Mouse (Mus musculus): Measurements from ENCODE around the gene Epha1. TPM values are rescaled to one million over a fixed set of nuclear protein-coding genes. Genes with fewer than 3 reads are reported as not detected.

Epha1 gene
- polyA plus RNA-seq, 1 experiment, result 20.6 TPM

- peaks cover 6% of the 10 kb centered on the region; the same call in 1 of the 2 replicates for H3K27me3 ChIP-seq (ENCODE audit: control insufficient read depth, insufficient read depth, low read length, poor library complexity, severe bottlenecking)
- H3K4me3 ChIP-seq (ENCODE audit: low read depth, low read length), result peak overlapping the region; percentile 89
- 0 out of 2 replicates have a peak overlapping the region, but pooled peaks have one; percentile 26 for H3K9ac ChIP-seq (ENCODE audit: low read depth, poor library complexity, severe bottlenecking)
- TF ChIP-seq POLR2A (IDR thresholded peaks at IDR 0.05; ENCODE audit: insufficient read depth, low read length) (no peak), EP300 (IDR thresholded peaks at IDR 0.05; ENCODE audit: insufficient read depth, low read depth, low read length) (no peak), CTCF (IDR thresholded peaks at IDR 0.05; ENCODE audit: low read depth, low read length) (no peak)
- H3K9me3 ChIP-seq (replicated peaks; ENCODE audit: control insufficient read depth, insufficient read depth, low read length, poor library complexity, severe bottlenecking), result no peaks in the 10 kb centered on the region
- no peak overlapping the region for H3K27ac ChIP-seq (ENCODE audit: insufficient read depth, low read length)
- H3K36me3 ChIP-seq (ENCODE audit: control insufficient read depth, insufficient read depth, low read length, poor library complexity, severe bottlenecking), result no peaks in the 10 kb centered on the region
- H3K4me1 ChIP-seq (ENCODE audit: control insufficient read depth, insufficient read depth, low read length), result no peaks in the 10 kb centered on the region
Measured at GRCm38 (mm10) chr6:42323371-42324066, 49.5 kb downstream of the Epha1 start.

GRCm38 (mm10) chr6:42318293-42318692 is 54.8 kb downstream of the Epha1 start:
- no peak overlapping the region for H3K4me3 ChIP-seq (ENCODE audit: low read depth, low read length)

GRCm38 (mm10) chr6:42310427-42311053 is 62.5 kb downstream of the Epha1 start:
- peaks cover 3% of the 10 kb centered on the region; the same call in 1 of the 2 replicates for H3K36me3 ChIP-seq (ENCODE audit: control insufficient read depth, insufficient read depth, low read length, poor library complexity, severe bottlenecking)
- no peaks in the 10 kb centered on the region for H3K9me3 ChIP-seq (replicated peaks; ENCODE audit: control insufficient read depth, insufficient read depth, low read length, poor library complexity, severe bottlenecking)
- no peaks in the 10 kb centered on the region for H3K4me1 ChIP-seq (ENCODE audit: control insufficient read depth, insufficient read depth, low read length)
- H3K27ac ChIP-seq (ENCODE audit: insufficient read depth, low read length), result no peak overlapping the region
- H3K27me3 ChIP-seq (ENCODE audit: control insufficient read depth, insufficient read depth, low read length, poor library complexity, severe bottlenecking), result no peaks in the 10 kb centered on the region
- TF ChIP-seq EP300 (IDR thresholded peaks at IDR 0.05; ENCODE audit: insufficient read depth, low read depth, low read length) (no peak), POLR2A (IDR thresholded peaks at IDR 0.05; ENCODE audit: insufficient read depth, low read length) (no peak), CTCF (IDR thresholded peaks at IDR 0.05; ENCODE audit: low read depth, low read length) (no peak)
- no peak overlapping the region for H3K4me3 ChIP-seq (ENCODE audit: low read depth, low read length)
- H3K9ac ChIP-seq (ENCODE audit: low read depth, poor library complexity, severe bottlenecking), result no peak overlapping the region

More at GRCm38 (mm10) chr6:42318293-42318692, 54.8 kb downstream of the Epha1 start:
- Histone ChIP-seq H3K36me3 (ENCODE audit: control insufficient read depth, insufficient read depth, low read length, poor library complexity, severe bottlenecking) (no peaks in the 10 kb centered on the region), H3K9ac (ENCODE audit: low read depth, poor library complexity, severe bottlenecking) (no peak overlapping the region), H3K9me3 (replicated peaks; ENCODE audit: control insufficient read depth, insufficient read depth, low read length, poor library complexity, severe bottlenecking) (no peaks in the 10 kb centered on the region), H3K27me3 (ENCODE audit: control insufficient read depth, insufficient read depth, low read length, poor library complexity, severe bottlenecking) (0 out of 2 replicates have a peak, but pooled peaks cover 4% of the 10 kb centered on the region), H3K4me1 (ENCODE audit: control insufficient read depth, insufficient read depth, low read length) (no peaks in the 10 kb centered on the region), H3K27ac (ENCODE audit: insufficient read depth, low read length) (no peak overlapping the region)
- TF ChIP-seq CTCF (IDR thresholded peaks at IDR 0.05; ENCODE audit: low read depth, low read length) (no peak), EP300 (IDR thresholded peaks at IDR 0.05; ENCODE audit: insufficient read depth, low read depth, low read length) (no peak), POLR2A (IDR thresholded peaks at IDR 0.05; ENCODE audit: insufficient read depth, low read length) (no peak)

GRCm38 (mm10) chr6:42309816-42310378 is 63.2 kb downstream of the Epha1 start:
- Histone ChIP-seq H3K9me3 (replicated peaks; ENCODE audit: control insufficient read depth, insufficient read depth, low read length, poor library complexity, severe bottlenecking) (no peaks in the 10 kb centered on the region), H3K36me3 (ENCODE audit: control insufficient read depth, insufficient read depth, low read length, poor library complexity, severe bottlenecking) (peaks cover 3% of the 10 kb centered on the region; the same call in 1 of the 2 replicates), H3K4me3 (ENCODE audit: low read depth, low read length) (no peak overlapping the region), H3K27me3 (ENCODE audit: control insufficient read depth, insufficient read depth, low read length, poor library complexity, severe bottlenecking) (no peaks in the 10 kb centered on the region), H3K4me1 (ENCODE audit: control insufficient read depth, insufficient read depth, low read length) (no peaks in the 10 kb centered on the region), H3K9ac (ENCODE audit: low read depth, poor library complexity, severe bottlenecking) (no peak overlapping the region), H3K27ac (ENCODE audit: insufficient read depth, low read length) (no peak overlapping the region)
- no peak for TF ChIP-seq POLR2A (IDR thresholded peaks at IDR 0.05; ENCODE audit: insufficient read depth, low read length)
- no peak for TF ChIP-seq EP300 (IDR thresholded peaks at IDR 0.05; ENCODE audit: insufficient read depth, low read depth, low read length)
- TF ChIP-seq CTCF (IDR thresholded peaks at IDR 0.05; ENCODE audit: low read depth, low read length), result peak; percentile 32

Other genes starting within 250 kb of the Epha1 start
- not detected in 2 replicates for gene Tas2r139, start 232.3 kb downstream of the Epha1 start, polyA plus RNA-seq (2011; ENCODE audit: insufficient read depth, insufficient read length, low read depth, missing spikeins)
- gene Tas2r144, start 157.9 kb downstream of the Epha1 start, polyA plus RNA-seq (2011; ENCODE audit: insufficient read depth, insufficient read length, low read depth, missing spikeins), result not detected in 2 replicates
- 14.8 and 15.0 TPM in 2 replicates for gene Gstk1, start 127.3 kb downstream of the Epha1 start, polyA plus RNA-seq (2011; ENCODE audit: insufficient read depth, insufficient read length, low read depth, missing spikeins)
- gene Tmem139, start 111.3 kb downstream of the Epha1 start, polyA plus RNA-seq (2011; ENCODE audit: insufficient read depth, insufficient read length, low read depth, missing spikeins), result 1.9 and 2.1 TPM in 2 replicates
- gene Casp2, start 108.3 kb downstream of the Epha1 start, polyA plus RNA-seq (2011; ENCODE audit: insufficient read depth, insufficient read length, low read depth, missing spikeins), result 37.3 and 37.8 TPM in 2 replicates
- 4.5 and 7.0 TPM in 2 replicates for gene Clcn1, start 86.6 kb downstream of the Epha1 start, polyA plus RNA-seq (2011; ENCODE audit: insufficient read depth, insufficient read length, low read depth, missing spikeins)
- 0.63 and 1.3 TPM in 2 replicates for gene Fam131b, start 48.6 kb downstream of the Epha1 start, polyA plus RNA-seq (2011; ENCODE audit: insufficient read depth, insufficient read length, low read depth, missing spikeins)
- gene Zyx, start 23.6 kb downstream of the Epha1 start, polyA plus RNA-seq (2011; ENCODE audit: insufficient read depth, insufficient read length, low read depth, missing spikeins), result 42.6 and 52.2 TPM in 2 replicates
- 1.5 TPM in 1 of 2 replicates, not detected in the other for gene Tas2r143, start 27.0 kb upstream of the Epha1 start, polyA plus RNA-seq (2011; ENCODE audit: insufficient read depth, insufficient read length, low read depth, missing spikeins)
- gene Tas2r135, start 32.2 kb upstream of the Epha1 start, polyA plus RNA-seq (2011; ENCODE audit: insufficient read depth, insufficient read length, low read depth, missing spikeins), result not detected in 2 replicates
- not detected in 2 replicates for gene Tas2r126, start 61.3 kb upstream of the Epha1 start, polyA plus RNA-seq (2011; ENCODE audit: insufficient read depth, insufficient read length, low read depth, missing spikeins)
- gene Olfr458, start 91.9 kb upstream of the Epha1 start, polyA plus RNA-seq (2011; ENCODE audit: insufficient read depth, insufficient read length, low read depth, missing spikeins), result not detected in 2 replicates
- not detected in 2 replicates for gene Olfr457, start 103.1 kb upstream of the Epha1 start, polyA plus RNA-seq (2011; ENCODE audit: insufficient read depth, insufficient read length, low read depth, missing spikeins)
- gene Olfr456, start 113.9 kb upstream of the Epha1 start, polyA plus RNA-seq (2011; ENCODE audit: insufficient read depth, insufficient read length, low read depth, missing spikeins), result not detected in 2 replicates
- gene Olfr455, start 174.3 kb upstream of the Epha1 start, polyA plus RNA-seq (2011; ENCODE audit: insufficient read depth, insufficient read length, low read depth, missing spikeins), result not detected in 2 replicates
- gene Tcaf3, start 224.4 kb upstream of the Epha1 start, polyA plus RNA-seq (2011; ENCODE audit: insufficient read depth, insufficient read length, low read depth, missing spikeins), result not detected in 2 replicates

Data from ES-Bruce4 (cell line).